22 mouse cellular contexts compared by ENCODE assay signal in genomic region chr13:40617881-40618280, GRCm38 (mm10).
"Had no signal": no experiment of that assay in that cellular context is flagged by ENCODE, and none has a peak within 500 bp of the region (broad histone marks: within the 10 kb centered on the region; RNA-seq: fewer than 3 reads in every experiment).

No protein-coding gene starts in this region.

- DNase-seq: kidney, adult 11 months; kidney, adult 8-10 months; kidney, postnatal 14 days; lung, adult 18-20 months; lung, postnatal 10 days; lung, postnatal 36 days; right cerebral cortex, adult 18-20 months; right cerebral cortex, postnatal 14 days; right cerebral cortex, postnatal 4 days; thymus, adult 2 months; thymus, postnatal 14 days had no signal

- H3K27ac ChIP-seq: kidney, embryonic 15.5 days; layer of hippocampus, adult 2 months; liver, embryonic 14.5 days; lung, embryonic 15.5 days; midbrain, embryonic 10.5 days; midbrain, embryonic 15.5 days; neural tube, embryonic 12.5 days; neural tube, embryonic 15.5 days; stomach, postnatal 0 days had no signal

- H3K4me1 ChIP-seq: kidney, embryonic 15.5 days; lung, embryonic 15.5 days; megakaryocyte, embryonic 14.5 days; midbrain, embryonic 10.5 days; midbrain, embryonic 15.5 days; neural tube, embryonic 12.5 days; neural tube, embryonic 15.5 days had no signal

- H3K4me2 ChIP-seq: kidney, embryonic 15.5 days; liver, embryonic 11.5 days; lung, embryonic 15.5 days; midbrain, embryonic 15.5 days; neural tube, embryonic 12.5 days; neural tube, embryonic 15.5 days had no signal

- ATAC-seq: midbrain, embryonic 15.5 days had no signal

- H3K4me3 ChIP-seq: kidney, embryonic 15.5 days; layer of hippocampus, adult 2 months; lung, embryonic 15.5 days; megakaryocyte, embryonic 14.5 days; midbrain, embryonic 10.5 days; midbrain, embryonic 15.5 days; neural tube, embryonic 12.5 days; neural tube, embryonic 15.5 days had no signal

- H3K9me3 ChIP-seq: kidney, embryonic 15.5 days; lung, embryonic 15.5 days; megakaryocyte, embryonic 14.5 days; midbrain, embryonic 10.5 days; midbrain, embryonic 15.5 days; neural tube, embryonic 15.5 days had no signal

- H3K36me3 ChIP-seq: kidney, embryonic 15.5 days; lung, embryonic 15.5 days; midbrain, embryonic 10.5 days; midbrain, embryonic 15.5 days; neural tube, embryonic 12.5 days; neural tube, embryonic 15.5 days had no signal

- H3K9ac ChIP-seq: kidney, embryonic 15.5 days; liver, embryonic 14.5 days; lung, embryonic 15.5 days; midbrain, embryonic 15.5 days; neural tube, embryonic 12.5 days; neural tube, embryonic 15.5 days had no signal

- H3K27me3 ChIP-seq: kidney, embryonic 15.5 days; lung, embryonic 15.5 days; megakaryocyte, embryonic 14.5 days; midbrain, embryonic 15.5 days; neural tube, embryonic 12.5 days; neural tube, embryonic 15.5 days had no signal
